Mouse (Mus musculus) limb, embryonic 10.5 days (tissue): Measurements from ENCODE around the gene Pold3. TPM values are rescaled to one million over a fixed set of nuclear protein-coding genes. Genes with fewer than 3 reads are reported as not detected.
A peak's percentile ranks its signal among the peaks of the same experiment; 100 is the strongest.

ENCODE experiments used
- DNase-seq: peaks from one replicate; pipeline ENCODE4 v3.0.0-alpha.2; 2017; ENCODE audit warnings: low spot score
- H3K27ac ChIP-seq: fragments of 300-500 bp; sonication (generic); 2 replicates; pipeline ENCODE4 v1.5.1; 2016; ENCODE audit warnings: mild to moderate bottlenecking
- H3K27me3 ChIP-seq: fragments of 300-500 bp; sonication (generic); 2 replicates; pipeline ENCODE4 v1.6.1; 2016; ENCODE audit warnings: low read depth, mild to moderate bottlenecking; ENCODE audit not compliant: poor library complexity, severe bottlenecking
- H3K36me3 ChIP-seq: fragments of 300-500 bp; sonication (generic); 2 replicates; pipeline ENCODE4 v1.6.1; 2016; ENCODE audit warnings: mild to moderate bottlenecking, moderate library complexity
- H3K4me1 ChIP-seq: fragments of 300-500 bp; sonication (generic); 2 replicates; pipeline ENCODE4 v1.6.1; 2016
- H3K4me3 ChIP-seq: fragments of 300-500 bp; sonication (generic); 2 replicates; pipeline ENCODE4 v1.5.1; 2016; ENCODE audit warnings: mild to moderate bottlenecking, moderate library complexity
- H3K9me3 ChIP-seq: fragments of 300-500 bp; sonication (generic); replicated peaks from 2 replicates; pipeline ENCODE4 v1.6.1; 2016; ENCODE audit warnings: mild to moderate bottlenecking
- WGBS: fragments of 180-500 bp; shearing (Covaris S2); methylation state at CpG from one replicate; pipeline ENCODE4 v1.1.7; 2016; 5-methylcytosine and 5-hydroxymethylcytosine counted together
- polyA plus RNA-seq: library from polyadenylated mRNA; unstranded; fragments of >200 nt; fragmentation: Nextera tagmentation; extraction: Ambion mirVana; gene quantifications from 2 replicates; pipeline ENCODE4 v1.2.1, GENCODE M21; 2016

Gene Pold3
- polyA plus RNA-seq, 1 experiment from 2014 or later = 107 TPM

GRCm38 (mm10) chr7:100043096-100043495 lies 78.3 kb downstream of the Pold3 start:
- Histone ChIP-seq H3K9me3 (no peaks in the 10 kb centered on the region), H3K4me1 (peaks cover 30% of the 10 kb centered on the region), H3K4me3 (no peak overlapping the region), H3K27ac (peak overlapping the region; percentile 77), H3K36me3 (no peaks in the 10 kb centered on the region), H3K27me3 (no peaks in the 10 kb centered on the region; the same call in 1 of the 2 replicates)
- 86% methylated on average over 5 of the region's 5 CpGs for WGBS
- no peak for DNase-seq

GRCm38 (mm10) chr7:100042120-100042519 lies 79.2 kb downstream of the Pold3 start:
- Histone ChIP-seq H3K4me3 (peak overlapping the region; percentile 20), H3K27ac (peak overlapping the region; percentile 77), H3K27me3 (no peaks in the 10 kb centered on the region; the same call in 1 of the 2 replicates), H3K36me3 (no peaks in the 10 kb centered on the region), H3K4me1 (peaks cover 30% of the 10 kb centered on the region), H3K9me3 (no peaks in the 10 kb centered on the region)
- 10% methylated on average over 31 of the region's 31 CpGs for WGBS
- peak; percentile 73 for DNase-seq

DNA sequence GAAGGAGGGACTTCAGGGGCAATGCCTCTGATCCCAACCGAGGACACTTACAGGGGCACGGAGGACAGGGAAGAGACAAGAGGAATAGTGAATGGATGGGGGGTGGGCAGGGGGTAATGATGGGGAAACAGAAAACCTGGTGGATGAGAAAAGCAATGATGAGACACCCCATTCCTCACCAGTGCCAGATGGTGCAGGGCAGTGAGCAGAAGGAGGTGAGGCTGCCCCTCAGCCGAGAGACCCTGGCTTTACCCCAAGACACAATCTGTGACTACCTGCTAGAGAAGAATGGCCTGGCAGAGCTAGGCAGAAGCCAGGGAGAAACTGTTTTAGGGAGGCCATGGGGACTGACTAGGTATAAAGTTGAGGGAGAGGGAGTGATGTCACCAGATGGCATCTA lies 84.9 kb downstream of the Pold3 start:
- WGBS = 65% methylated on average over 3 of the region's 3 CpGs
- Histone ChIP-seq H3K9me3 (no peaks in the 10 kb centered on the region), H3K36me3 (no peaks in the 10 kb centered on the region), H3K27me3 (peaks cover 4% of the 10 kb centered on the region; the same call in 1 of the 2 replicates), H3K27ac (no peak overlapping the region), H3K4me1 (peaks cover 12% of the 10 kb centered on the region), H3K4me3 (no peak overlapping the region)
- no peak for DNase-seq

GRCm38 (mm10) chr7:100036050-100036449 lies 85.3 kb downstream of the Pold3 start:
- DNase-seq = no peak

GRCm38 (mm10) chr7:100034815-100035463 lies 86.4 kb downstream of the Pold3 start:
- H3K4me3 ChIP-seq = no peak overlapping the region
- H3K27me3 ChIP-seq = 0 out of 2 replicates have a peak, but pooled peaks cover 4% of the 10 kb centered on the region
- H3K27ac ChIP-seq = no peak overlapping the region; the same call in 1 of the 2 replicates
- 77% methylated on average over 11 of the region's 11 CpGs for WGBS
- H3K36me3 ChIP-seq = no peaks in the 10 kb centered on the region
- DNase-seq = no peak
- H3K4me1 ChIP-seq = peaks cover 11% of the 10 kb centered on the region
- no peaks in the 10 kb centered on the region for H3K9me3 ChIP-seq

More at GRCm38 (mm10) chr7:100036050-100036449, 85.3 kb downstream of the Pold3 start:
- peaks cover 11% of the 10 kb centered on the region for H3K4me1 ChIP-seq
- H3K27ac ChIP-seq = no peak overlapping the region
- no peak overlapping the region for H3K4me3 ChIP-seq
- 85% methylated on average over 7 of the region's 7 CpGs for WGBS
- no peaks in the 10 kb centered on the region for H3K9me3 ChIP-seq
- H3K36me3 ChIP-seq = no peaks in the 10 kb centered on the region
- 0 out of 2 replicates have a peak, but pooled peaks cover 4% of the 10 kb centered on the region for H3K27me3 ChIP-seq

DNA sequence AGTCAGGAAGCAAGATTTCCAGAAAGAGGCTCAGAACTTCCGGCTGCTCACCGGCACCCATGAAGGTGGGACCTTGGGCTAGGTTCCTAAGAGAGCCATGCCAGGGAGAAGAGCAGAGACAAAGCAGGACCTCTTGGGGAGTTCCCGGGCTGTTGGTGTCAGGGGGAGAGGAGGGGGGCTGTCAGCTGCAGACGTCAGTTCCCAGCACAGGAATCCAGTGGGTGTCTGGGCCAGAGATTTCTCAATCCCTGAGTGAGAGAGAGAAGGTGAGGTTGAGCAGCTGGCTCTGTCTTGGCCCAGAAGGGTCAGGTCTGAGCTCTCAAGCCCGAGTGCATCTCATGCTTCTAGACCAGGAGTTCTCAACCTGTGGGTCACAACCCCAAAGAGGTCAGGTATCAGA lies 87.7 kb downstream of the Pold3 start:
- 0 out of 2 replicates have a peak, but pooled peaks cover 4% of the 10 kb centered on the region for H3K27me3 ChIP-seq
- WGBS = 69% methylated on average over 5 of the region's 5 CpGs
- H3K9me3 ChIP-seq = no peaks in the 10 kb centered on the region
- no peak for DNase-seq
- H3K27ac ChIP-seq = no peak overlapping the region
- peaks cover 11% of the 10 kb centered on the region for H3K4me1 ChIP-seq
- H3K36me3 ChIP-seq = no peaks in the 10 kb centered on the region
- no peak overlapping the region for H3K4me3 ChIP-seq

Other genes with a start within 250 kb of the Pold3 start
- gene Rnf169, start 141.1 kb downstream of the Pold3 start, polyA plus RNA-seq = 5.6 and 6.3 TPM in 2 replicates
- 0.14 and 0.19 TPM in 2 replicates for gene Chrdl2, start 115.4 kb downstream of the Pold3 start, polyA plus RNA-seq
- 28.5 and 29.2 TPM in 2 replicates for gene Lipt2, start 37.7 kb upstream of the Pold3 start, polyA plus RNA-seq
- gene Kcne3, start 54.9 kb upstream of the Pold3 start, polyA plus RNA-seq = 18.0 and 19.4 TPM in 2 replicates
- 1.9 and 3.3 TPM in 2 replicates for gene Pgm2l1, start 105.8 kb upstream of the Pold3 start, polyA plus RNA-seq
- 1.1 and 2.4 TPM in 2 replicates for gene P4ha3, start 164.0 kb upstream of the Pold3 start, polyA plus RNA-seq